Comparison of ENCODE assay signal across 27 mouse cellular contexts in genomic region chr1:132159681-132160080, GRCm38 (mm10). TPM values are rescaled to one million over a fixed set of nuclear protein-coding genes. Genes with fewer than 3 reads are reported as not detected.
DNase-seq lines count a peak whose midpoint lies in the region; ATAC-seq and TF ChIP-seq lines count a peak whose summit lies in the region.
"Had no signal": no experiment of that assay in that cellular context is flagged by ENCODE, and none has a peak within 500 bp of the region (broad histone marks: within the 10 kb centered on the region; RNA-seq: fewer than 3 reads in every experiment).

No protein-coding gene starts in this region.

- no peak overlapping the region for H3K4me3 ChIP-seq in forebrain, embryonic 12.5 days (replicated peaks)
- H3K4me3 ChIP-seq in forebrain, embryonic 15.5 days: no peak overlapping the region
- peak overlapping the region; percentile 50; the same call in 1 of the 2 replicates for H3K4me3 ChIP-seq in E14TG2a.4 (replicated peaks; ENCODE audit: low read length)
- no peak overlapping the region for H3K4me3 ChIP-seq in hindbrain, embryonic 14.5 days (replicated peaks; ENCODE audit: low read length)
- H3K4me3 ChIP-seq in liver, postnatal 0 days (ENCODE audit: low read depth, low read length): no peak overlapping the region
- H3K4me3 ChIP-seq: erythroblast, embryonic 14.5 days; heart, embryonic 10.5 days; heart, embryonic 15.5 days; limb, embryonic 12.5 days had no signal

- no peak for TF ChIP-seq CTCF in E14TG2a.4 (conservative IDR thresholded peaks at IDR 0.05; ENCODE audit: low read length)
- no peak for TF ChIP-seq CTCF in liver, postnatal 0 days (IDR thresholded peaks at IDR 0.05; ENCODE audit: low read depth)

- DNase-seq in kidney, adult 11 months: peak; percentile 1
- DNase-seq in kidney, postnatal 10 days: no peak
- no peak for DNase-seq in hindbrain, embryonic 14.5 days (ENCODE audit: low spot score)
- no peak for DNase-seq in gastrocnemius, adult 18-20 months (ENCODE audit: low spot score)
- DNase-seq in liver, postnatal 0 days: no peak
- DNase-seq: adrenal gland, postnatal 25 days; cerebellum, adult 11-12 months; gastrocnemius, postnatal 25 days; lung, postnatal 36 days; right cerebral cortex, adult 18-20 months; spleen, adult 18-20 months; thymus, postnatal 14 days had no signal

- peaks cover 31% of the 10 kb centered on the region for H3K27me3 ChIP-seq in forebrain, embryonic 12.5 days
- no peaks in the 10 kb centered on the region for H3K27me3 ChIP-seq in forebrain, embryonic 15.5 days
- peaks cover 6% of the 10 kb centered on the region; the same call in 1 of the 2 replicates for H3K27me3 ChIP-seq in E14TG2a.4 (ENCODE audit: insufficient read depth, low read length)
- peaks cover 16% of the 10 kb centered on the region; the same call in 1 of the 2 replicates for H3K27me3 ChIP-seq in hindbrain, embryonic 14.5 days (ENCODE audit: control insufficient read depth, insufficient read depth, low read length)
- H3K27me3 ChIP-seq in liver, postnatal 0 days (ENCODE audit: insufficient read depth, low read length): peaks cover 21% of the 10 kb centered on the region

- WGBS in forebrain, embryonic 12.5 days: 60% methylated on average over 4 of the region's 4 CpGs
- WGBS in forebrain, embryonic 15.5 days: 48% methylated on average over 4 of the region's 4 CpGs
- 49% methylated on average over 4 of the region's 4 CpGs for WGBS in hindbrain, embryonic 14.5 days
- 53% methylated on average over 4 of the region's 4 CpGs for WGBS in liver, postnatal 0 days (ENCODE audit: insufficient replicate concordance)

- TF ChIP-seq EP300 in liver, postnatal 0 days (IDR thresholded peaks at IDR 0.05; ENCODE audit: low read depth): no peak

- no peak for ATAC-seq in forebrain, embryonic 12.5 days (ENCODE audit: low FRiP score)
- ATAC-seq in forebrain, embryonic 15.5 days (replicated peaks): no peak
- no peak for ATAC-seq in hindbrain, embryonic 14.5 days (ENCODE audit: low FRiP score)
- ATAC-seq in liver, postnatal 0 days: no peak
- ATAC-seq: intestine, embryonic 16.5 days had no signal

- peak overlapping the region; percentile 0; the same call in 1 of the 2 replicates for H3K27ac ChIP-seq in forebrain, embryonic 12.5 days
- H3K27ac ChIP-seq in forebrain, embryonic 15.5 days (replicated peaks): no peak overlapping the region
- H3K27ac ChIP-seq in hindbrain, embryonic 14.5 days: no peak overlapping the region
- H3K27ac ChIP-seq in liver, postnatal 0 days (ENCODE audit: low read depth): no peak overlapping the region
- H3K27ac ChIP-seq: heart, embryonic 10.5 days; heart, embryonic 15.5 days; limb, embryonic 12.5 days had no signal

- no peak overlapping the region for H3K9ac ChIP-seq in forebrain, embryonic 12.5 days
- no peak overlapping the region for H3K9ac ChIP-seq in forebrain, embryonic 15.5 days (replicated peaks)
- peak overlapping the region; percentile 26; the same call in 1 of the 2 replicates for H3K9ac ChIP-seq in hindbrain, embryonic 14.5 days
- no peak overlapping the region for H3K9ac ChIP-seq in liver, postnatal 0 days (replicated peaks)
- H3K9ac ChIP-seq: heart, embryonic 15.5 days; limb, embryonic 12.5 days had no signal

- no peak overlapping the region for H3K4me2 ChIP-seq in forebrain, embryonic 12.5 days
- no peak overlapping the region for H3K4me2 ChIP-seq in forebrain, embryonic 15.5 days (replicated peaks)
- no peak overlapping the region for H3K4me2 ChIP-seq in hindbrain, embryonic 14.5 days (replicated peaks)
- no peak overlapping the region for H3K4me2 ChIP-seq in liver, postnatal 0 days (ENCODE audit: low read depth, low read length)
- H3K4me2 ChIP-seq: heart, embryonic 15.5 days; limb, embryonic 12.5 days; liver, embryonic 11.5 days had no signal

- H3K9me3 ChIP-seq in forebrain, embryonic 12.5 days: no peaks in the 10 kb centered on the region
- no peaks in the 10 kb centered on the region for H3K9me3 ChIP-seq in forebrain, embryonic 15.5 days
- H3K9me3 ChIP-seq in E14TG2a.4 (ENCODE audit: low read length): no peaks in the 10 kb centered on the region
- H3K9me3 ChIP-seq in hindbrain, embryonic 14.5 days (ENCODE audit: control insufficient read depth, low read length): no peaks in the 10 kb centered on the region
- H3K9me3 ChIP-seq in liver, postnatal 0 days (ENCODE audit: low read length): no peaks in the 10 kb centered on the region
- H3K9me3 ChIP-seq: heart, embryonic 10.5 days; heart, embryonic 15.5 days; limb, embryonic 12.5 days; megakaryocyte, embryonic 14.5 days had no signal

- peaks cover 42% of the 10 kb centered on the region for H3K4me1 ChIP-seq in forebrain, embryonic 12.5 days
- H3K4me1 ChIP-seq in forebrain, embryonic 15.5 days: peaks cover 38% of the 10 kb centered on the region
- peaks cover 72% of the 10 kb centered on the region for H3K4me1 ChIP-seq in E14TG2a.4 (replicated peaks; ENCODE audit: low read depth, low read length)
- H3K4me1 ChIP-seq in hindbrain, embryonic 14.5 days (replicated peaks; ENCODE audit: control insufficient read depth, insufficient read depth, low read length): peaks cover 29% of the 10 kb centered on the region
- H3K4me1 ChIP-seq in liver, postnatal 0 days (ENCODE audit: insufficient read depth): no peaks in the 10 kb centered on the region

- H3K36me3 ChIP-seq in forebrain, embryonic 12.5 days (replicated peaks): no peaks in the 10 kb centered on the region
- H3K36me3 ChIP-seq in forebrain, embryonic 15.5 days: no peaks in the 10 kb centered on the region
- H3K36me3 ChIP-seq in E14TG2a.4 (ENCODE audit: insufficient read depth, low read length): no peaks in the 10 kb centered on the region
- no peaks in the 10 kb centered on the region for H3K36me3 ChIP-seq in hindbrain, embryonic 14.5 days (replicated peaks; ENCODE audit: control insufficient read depth, insufficient read depth)
- H3K36me3 ChIP-seq in liver, postnatal 0 days (replicated peaks; ENCODE audit: insufficient read depth, low read length): no peaks in the 10 kb centered on the region
- H3K36me3 ChIP-seq: heart, embryonic 10.5 days; heart, embryonic 15.5 days; limb, embryonic 12.5 days had no signal

RNA-seq across cellular contexts. Expression of gene Cdk18, which starts 20.2 kb away (rescaled TPM):
- 0.56 and 1.0 TPM in 2 replicates for polyA plus RNA-seq in forebrain, embryonic 12.5 days (2016; fragmentation: Nextera tagmentation; extraction: Ambion mirVana)
- 0.18 and 0.69 TPM in 2 replicates for polyA plus RNA-seq in forebrain, embryonic 15.5 days (2015; fragmentation: Nextera tagmentation; extraction: Ambion mirVana)
- 0.37 and 0.63 TPM in 2 replicates for polyA plus RNA-seq in hindbrain, embryonic 14.5 days (2014; fragmentation: Nextera tagmentation; extraction: Ambion mirVana)
- 1 to 10 TPM; 5.0 to 6.1 TPM for total RNA-seq in gastrocnemius, adult 18-20 months (2021)
- 3.5 and 4.5 TPM in 2 replicates for polyA plus RNA-seq in liver, postnatal 0 days (2015; fragmentation: Nextera tagmentation; extraction: Ambion mirVana)
- total RNA-seq: monocyte, adult 5-6 weeks; neutrophil, adult 5-6 weeks had no signal
- polyA plus RNA-seq: erythroblast, embryonic 14.5 days had no signal

RNA-seq across cellular contexts. Expression of gene Lemd1, which starts 31.6 kb away (rescaled TPM):
- polyA plus RNA-seq in forebrain, embryonic 12.5 days (2016; fragmentation: Nextera tagmentation; extraction: Ambion mirVana): 12.3 and 14.7 TPM in 2 replicates
- polyA plus RNA-seq in forebrain, embryonic 15.5 days (2015; fragmentation: Nextera tagmentation; extraction: Ambion mirVana): 13.9 and 16.2 TPM in 2 replicates
- 15.9 and 22.1 TPM in 2 replicates for polyA plus RNA-seq in hindbrain, embryonic 14.5 days (2014; fragmentation: Nextera tagmentation; extraction: Ambion mirVana)
- total RNA-seq in gastrocnemius, adult 18-20 months (2021): not detected
- polyA plus RNA-seq in liver, postnatal 0 days (2015; fragmentation: Nextera tagmentation; extraction: Ambion mirVana): not detected in 2 replicates
- total RNA-seq: adrenal gland, postnatal 25 days; gastrocnemius, postnatal 25 days; heart, postnatal 25 days; monocyte, adult 5-6 weeks; neutrophil, adult 5-6 weeks had no signal
- polyA plus RNA-seq: erythroblast, embryonic 14.5 days; heart, embryonic 15.5 days; intestine, embryonic 16.5 days; liver, embryonic 16.5 days had no signal

RNA-seq across cellular contexts. Expression of gene AC124108.1, which starts 31.6 kb away (rescaled TPM):
- polyA plus RNA-seq in forebrain, embryonic 12.5 days (2016; fragmentation: Nextera tagmentation; extraction: Ambion mirVana): 5.0 and 5.7 TPM in 2 replicates
- polyA plus RNA-seq in forebrain, embryonic 15.5 days (2015; fragmentation: Nextera tagmentation; extraction: Ambion mirVana): 2.5 and 2.8 TPM in 2 replicates
- 3.6 and 3.8 TPM in 2 replicates for polyA plus RNA-seq in hindbrain, embryonic 14.5 days (2014; fragmentation: Nextera tagmentation; extraction: Ambion mirVana)
- total RNA-seq in gastrocnemius, adult 18-20 months (2021): not detected
- polyA plus RNA-seq in liver, postnatal 0 days (2015; fragmentation: Nextera tagmentation; extraction: Ambion mirVana): not detected in 2 replicates
- total RNA-seq: adrenal gland, adult 18-20 months; adrenal gland, postnatal 25 days; gastrocnemius, postnatal 25 days; heart, postnatal 25 days; monocyte, adult 5-6 weeks; neutrophil, adult 5-6 weeks had no signal
- polyA plus RNA-seq: erythroblast, embryonic 14.5 days; heart, embryonic 10.5 days; heart, embryonic 15.5 days; liver, embryonic 16.5 days had no signal

Comparison
In these comparisons a context has a peak if more than half of its experiments do, and no peak if none do; other contexts are left out.
1. RNA of gene Lemd1, which starts 31.6 kb away (polyA plus RNA-seq): 15.9 to 22.1 TPM in hindbrain, embryonic 14.5 days, 13.9 to 16.2 TPM in forebrain, embryonic 15.5 days and 12.3 to 14.7 TPM in forebrain, embryonic 12.5 days; not detected in liver, postnatal 0 days; every median in the first group is over 10 times any median in the second.